Mouse (Mus musculus) liver, adult 2 months (tissue): ENCODE data around the gene Pigt. TPM values are rescaled to one million over a fixed set of nuclear protein-coding genes. Genes with fewer than 3 reads are reported as not detected.

Experiments
- DNase-seq: peaks from one replicate; pipeline ENCODE4 v3.0.0-alpha.2; 2011; ENCODE audit warnings: low read depth, low spot score; ENCODE audit errors: extremely low read depth
- H3K27ac ChIP-seq: fragments of 200-500 bp; replicated peaks from 2 replicates; pipeline ENCODE4 v1.5.1; 2012; ENCODE audit warnings: low read depth, mild to moderate bottlenecking, control low read depth, inconsistent platforms, low read length; ENCODE audit not compliant: insufficient read depth
- H3K27me3 ChIP-seq: fragments of 200-500 bp; 2 replicates; pipeline ENCODE4 v1.6.1; 2012; ENCODE audit warnings: mild to moderate bottlenecking, moderate library complexity, low read length, inconsistent platforms; ENCODE audit not compliant: control insufficient read depth, insufficient read depth
- H3K36me3 ChIP-seq: fragments of 200-500 bp; 2 replicates; pipeline ENCODE4 v1.6.1; 2012; ENCODE audit warnings: low read length, inconsistent platforms; ENCODE audit not compliant: control insufficient read depth, insufficient read depth
- H3K4me1 ChIP-seq: fragments of 200-500 bp; 2 replicates; pipeline ENCODE4 v1.6.1; 2011; ENCODE audit warnings: low read length; ENCODE audit not compliant: control insufficient read depth, insufficient read depth
- H3K4me3 ChIP-seq: fragments of 200-500 bp; 2 replicates; pipeline ENCODE4 v1.5.1; 2011; ENCODE audit warnings: low read depth, mild to moderate bottlenecking, control low read depth, low read length, moderate library complexity; ENCODE audit not compliant: insufficient read depth
- H3K79me2 ChIP-seq: fragments of 200-500 bp; 2 replicates; pipeline ENCODE4 v1.6.1; 2012; ENCODE audit warnings: inconsistent platforms, mild to moderate bottlenecking, low read length, moderate library complexity; ENCODE audit not compliant: control insufficient read depth, insufficient read depth
- H3K9ac ChIP-seq: fragments of 200-500 bp; 2 replicates; pipeline ENCODE4 v1.6.1; 2012; ENCODE audit warnings: low read depth, mild to moderate bottlenecking, control low read depth, inconsistent platforms, low read length
- CTCF ChIP-seq: fragments of 200-500 bp; IDR thresholded peaks from 2 replicates; pipeline ENCODE4 v1.5.1; 2011; ENCODE audit warnings: low read depth, low read length, control low read depth
- POLR2A ChIP-seq: fragments of 200-500 bp; IDR thresholded peaks from 2 replicates; pipeline ENCODE4 v1.6.1; 2011; ENCODE audit warnings: low read length, control low read depth; ENCODE audit not compliant: insufficient read depth; ENCODE audit errors: extremely low read depth
- WGBS: fragments of 180-500 bp; shearing (Covaris S2); methylation state at CpG from one replicate; pipeline ENCODE4 v1.1.7; 2018; 5-methylcytosine and 5-hydroxymethylcytosine counted together
- polyA plus RNA-seq: library from polyadenylated mRNA; depleted of rRNA; stranded (reverse); fragments of >200 nt; gene quantifications from 2 replicates; pipeline ENCODE4 v1.2.3, GENCODE M21; 2012
- total RNA-seq: library from RNA; depleted of rRNA; stranded (reverse); fragments of >200 nt; gene quantifications from 2 replicates; pipeline ENCODE4 v1.2.3, GENCODE M21; 2014

Gene Pigt
- total and polyA plus RNA-seq, 2 experiments: 7.5 to 63.7 TPM

GRCm38 (mm10) chr2:164504919-164505318 lies 7.6 kb downstream of the Pigt start:
- DNase-seq: no peak
- H3K9ac ChIP-seq: no peak overlapping the region
- TF ChIP-seq CTCF: no peak
- no peak for TF ChIP-seq POLR2A
- WGBS: 94% methylated on average over 3 of the region's 3 CpGs
- H3K79me2 ChIP-seq: no peaks in the 10 kb centered on the region
- peak overlapping the region; percentile 70 for H3K27ac ChIP-seq
- H3K4me1 ChIP-seq: peaks cover 9% of the 10 kb centered on the region
- peaks cover 26% of the 10 kb centered on the region; the same call in 1 of the 2 replicates for H3K36me3 ChIP-seq
- no peaks in the 10 kb centered on the region for H3K27me3 ChIP-seq
- H3K4me3 ChIP-seq: no peak overlapping the region

GRCm38 (mm10) chr2:164505619-164506347 lies 8.5 kb downstream of the Pigt start:
- peak; percentile 94 for DNase-seq
- peaks cover 26% of the 10 kb centered on the region; the same call in 1 of the 2 replicates for H3K36me3 ChIP-seq
- WGBS: 21% methylated on average over 4 of the region's 4 CpGs
- peaks cover 9% of the 10 kb centered on the region for H3K4me1 ChIP-seq
- H3K27me3 ChIP-seq: no peaks in the 10 kb centered on the region
- peak overlapping the region; percentile 70 for H3K27ac ChIP-seq
- no peaks in the 10 kb centered on the region for H3K79me2 ChIP-seq
- TF ChIP-seq CTCF: 0 out of 2 replicates have a peak, but pooled peaks have one; percentile 5
- no peak for TF ChIP-seq POLR2A
- H3K9ac ChIP-seq: no peak overlapping the region
- H3K4me3 ChIP-seq: no peak overlapping the region

GRCm38 (mm10) chr2:164507811-164508210 lies 10.5 kb downstream of the Pigt start:
- Histone ChIP-seq H3K36me3 (peaks cover 19% of the 10 kb centered on the region; the same call in 1 of the 2 replicates), H3K9ac (no peak overlapping the region), H3K4me3 (no peak overlapping the region), H3K27me3 (no peaks in the 10 kb centered on the region), H3K79me2 (no peaks in the 10 kb centered on the region), H3K4me1 (peaks cover 12% of the 10 kb centered on the region), H3K27ac (no peak overlapping the region)
- DNase-seq: no peak
- TF ChIP-seq POLR2A (no peak), CTCF (no peak)
- WGBS: 93% methylated on average over 19 of the region's 19 CpGs

- no peaks in the 10 kb centered on the region for H3K27me3 ChIP-seq
- DNase-seq: no peak
Measured at GRCm38 (mm10) chr2:164510621-164511190, 13.4 kb downstream of the Pigt start.

GRCm38 (mm10) chr2:164512121-164512909 lies 15.0 kb downstream of the Pigt start:
- WGBS: 74% methylated on average over 12 of the region's 14 CpGs
- no peak overlapping the region for H3K4me3 ChIP-seq
- H3K27me3 ChIP-seq: no peaks in the 10 kb centered on the region
- TF ChIP-seq CTCF (no peak), POLR2A (no peak)
- no peak overlapping the region for H3K9ac ChIP-seq
- no peaks in the 10 kb centered on the region for H3K36me3 ChIP-seq
- no peaks in the 10 kb centered on the region for H3K79me2 ChIP-seq
- DNase-seq: no peak
- no peak overlapping the region for H3K27ac ChIP-seq
- H3K4me1 ChIP-seq: peaks cover 2% of the 10 kb centered on the region

More at GRCm38 (mm10) chr2:164510621-164511190, 13.4 kb downstream of the Pigt start:
- Histone ChIP-seq H3K9ac (no peak overlapping the region), H3K36me3 (no peaks in the 10 kb centered on the region), H3K4me3 (no peak overlapping the region), H3K79me2 (no peaks in the 10 kb centered on the region), H3K27ac (no peak overlapping the region), H3K4me1 (peaks cover 9% of the 10 kb centered on the region)
- 70% methylated on average over 5 of the region's 5 CpGs for WGBS
- TF ChIP-seq POLR2A (no peak), CTCF (no peak)
